Mouse (Mus musculus) megakaryocyte-erythroid progenitor cell, adult 5-6 weeks (primary cell): ENCODE measurements around the gene Klrb1a. TPM values are rescaled to one million over a fixed set of nuclear protein-coding genes. Genes with fewer than 3 reads are reported as not detected.
A peak's percentile ranks its signal among the peaks of the same experiment; 100 is the strongest.
"Not testable (repeated sequence)": the region's sequence is repeated elsewhere in the genome, so short reads cannot be mapped to it uniquely, and the experiment has no call there.

Experiments used
- ATAC-seq: replicated peaks from 2 replicates; pipeline ENCODE4 v1.8.0; 2016; ENCODE audit warnings: mild to moderate bottlenecking, inconsistent platforms; ENCODE audit not compliant: severe bottlenecking, poor library complexity, low FRiP score, low TSS enrichment
- total RNA-seq, 2 experiments: library from RNA; stranded (forward) in 1 of 2; stranded (reverse) in 1 of 2; fragments of 200-1000, 215-1000 nt in 1 of 2; fragments of >200 nt in 1 of 2; fragmentation: Nextera tagmentation in 1 of 2; gene quantifications; 2 replicates each; pipeline ENCODE4 v1.2.3; 2014 to 2017

The Klrb1a gene
- total RNA-seq (2014; fragmentation: Nextera tagmentation) (7.4 TPM in 1 of 2 replicates, not detected in the other), total RNA-seq (2017) (2.0 TPM in 1 of 2 replicates, not detected in the other)

GRCm38 (mm10) chr6:128623433-128623832 is at the start of gene Klrb1a:
TSS of gene Klrb1a (minus strand) at chr6:128623533.
- not testable (repeated sequence) for ATAC-seq

- ATAC-seq: no peak
These were observed 46.6 kb upstream of the Klrb1a start for GRCm38 (mm10) chr6:128669936-128670335.

- ATAC-seq: peak; percentile 63; the same call in 1 of the 2 replicates
These were observed 38.9 kb upstream of the Klrb1a start, which contains the start of gene Clec2h for GRCm38 (mm10) chr6:128662206-128662605. TSS of gene Clec2h (plus strand) at chr6:128662385.

- 0 out of 2 replicates have a peak, but pooled peaks have one; percentile 34 for ATAC-seq
These were observed 37.9 kb upstream of the Klrb1a start for GRCm38 (mm10) chr6:128661249-128661648.

GRCm38 (mm10) chr6:128652938-128653337 is 29.6 kb upstream of the Klrb1a start:
- ATAC-seq: peak; percentile 61

GRCm38 (mm10) chr6:128650827-128651226 is 27.5 kb upstream of the Klrb1a start:
- not testable (repeated sequence) for ATAC-seq

- ATAC-seq: no peak
These were observed 26.9 kb upstream of the Klrb1a start for GRCm38 (mm10) chr6:128650187-128650586.

GRCm38 (mm10) chr6:128649681-128650080 is 26.3 kb upstream of the Klrb1a start:
- ATAC-seq: no peak

GRCm38 (mm10) chr6:128645708-128646107 is 22.4 kb upstream of the Klrb1a start:
- ATAC-seq: not testable (repeated sequence)

- ATAC-seq: peak; percentile 58; the same call in 1 of the 2 replicates
These were observed 21.4 kb upstream of the Klrb1a start for GRCm38 (mm10) chr6:128644694-128645093.

- ATAC-seq: no peak
These were observed 20.7 kb upstream of the Klrb1a start for GRCm38 (mm10) chr6:128643999-128644398.

- peak; percentile 90 for ATAC-seq
These were observed 17.9 kb upstream of the Klrb1a start for GRCm38 (mm10) chr6:128641116-128641716.

- ATAC-seq: no peak
These were observed 17.3 kb upstream of the Klrb1a start for GRCm38 (mm10) chr6:128640673-128641072.

GRCm38 (mm10) chr6:128630912-128631905 is 7.9 kb upstream of the Klrb1a start:
- ATAC-seq: not testable (repeated sequence)

GRCm38 (mm10) chr6:128629771-128630739 is 6.7 kb upstream of the Klrb1a start:
- ATAC-seq: peak; percentile 94

- not testable (repeated sequence) for ATAC-seq
These were observed 1.9 kb upstream of the Klrb1a start for GRCm38 (mm10) chr6:128625246-128625645.

- no peak for ATAC-seq
These were observed 1.1 kb upstream of the Klrb1a start for GRCm38 (mm10) chr6:128624425-128624824.

- no peak for ATAC-seq
These were observed 600 bp downstream of the Klrb1a start for GRCm38 (mm10) chr6:128622733-128623132.

GRCm38 (mm10) chr6:128606350-128606749 is 17.0 kb downstream of the Klrb1a start:
- ATAC-seq: no peak
